Mouse (Mus musculus) spleen, postnatal 36 days (tissue): ENCODE measurements around the gene Lrrc75a.

Experiments used
- DNase-seq, 2 experiments: peaks; one replicate each; pipeline ENCODE4 v3.0.0; 2022; ENCODE audit warnings: low spot score in 2 of 2, mixed read lengths in 1 of 2

Gene Lrrc75a

DNA sequence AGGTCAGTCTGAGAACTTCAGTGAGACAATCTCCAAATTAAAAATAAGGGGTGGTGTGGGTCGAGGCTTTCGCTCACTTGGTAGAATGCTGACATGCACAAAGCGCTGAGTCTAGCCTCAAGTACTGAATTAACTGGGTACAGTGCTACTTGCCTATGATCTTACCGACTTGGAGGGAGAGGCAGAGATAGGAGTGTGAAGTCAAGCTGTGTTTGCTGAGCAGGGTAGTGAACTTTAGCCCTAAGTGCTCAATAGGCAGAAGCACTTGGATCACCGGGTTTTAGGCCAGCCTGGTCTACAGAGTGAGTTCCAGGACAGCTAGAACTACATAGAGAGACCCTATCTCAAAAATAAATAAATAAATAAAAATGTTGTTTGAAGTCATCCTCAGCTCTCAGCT, 91.1 kb downstream of the Lrrc75a start:
- DNase-seq, result no peak

DNA sequence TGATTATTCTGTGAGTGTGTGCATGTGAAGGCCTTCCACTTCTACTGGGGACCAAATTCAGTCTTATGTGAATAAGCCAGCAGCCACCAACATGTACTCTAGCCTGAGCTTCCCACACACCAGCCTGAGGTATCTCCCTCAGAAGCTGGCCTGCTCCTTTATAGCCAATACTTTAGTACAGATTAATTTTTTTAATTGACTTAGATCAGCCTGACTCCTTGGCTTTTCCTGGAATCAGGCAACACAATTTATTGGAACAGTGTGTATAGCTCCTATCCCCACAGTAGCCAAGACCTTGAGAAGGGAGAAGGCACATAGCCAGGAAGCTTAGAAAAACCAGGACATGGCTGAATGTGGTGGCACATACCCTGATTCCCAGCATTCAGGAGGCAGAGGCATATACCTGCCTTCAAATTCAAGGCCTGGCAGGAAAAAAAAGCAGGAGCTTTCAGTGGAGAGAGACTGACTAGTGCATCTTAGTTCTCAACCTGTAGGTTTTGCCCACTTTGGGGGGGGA, 92.4 kb downstream of the Lrrc75a start:
- DNase-seq, result no peak

DNA sequence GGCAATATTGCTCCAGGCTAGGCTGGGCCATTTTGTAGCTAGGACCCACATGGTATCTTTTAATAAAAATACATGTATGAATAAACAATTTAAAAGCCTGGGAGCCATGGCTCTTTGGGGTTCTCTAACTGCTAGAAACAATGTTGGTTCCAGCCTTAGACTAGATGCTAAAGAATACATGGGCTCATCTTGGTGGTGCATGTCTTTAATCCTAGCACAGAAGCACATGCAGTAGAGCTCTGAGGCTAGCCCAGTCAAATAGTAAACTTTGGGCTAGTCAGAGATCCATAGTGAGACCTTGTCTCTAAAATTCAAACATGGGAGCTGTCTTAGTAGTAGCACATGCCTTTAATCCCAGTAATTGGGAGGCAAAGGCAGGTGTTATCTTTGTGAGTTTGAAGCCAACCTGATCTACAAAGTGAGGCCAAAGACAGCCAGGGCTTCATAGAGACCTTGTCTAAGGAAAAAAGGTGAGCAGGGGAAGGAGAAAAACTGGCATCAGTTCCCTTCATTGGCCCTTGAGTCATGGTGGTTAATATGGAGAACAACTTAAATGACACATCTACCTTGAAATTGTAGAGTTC, 93.3 kb downstream of the Lrrc75a start:
- no peak for DNase-seq
